Mouse (Mus musculus): ENCODE results near the gene Apoc2. TPM values are rescaled to one million over a fixed set of nuclear protein-coding genes. Genes with fewer than 3 reads are reported as not detected.
A peak's percentile ranks its signal among the peaks of the same experiment; 100 is the strongest.

Apoc2 gene
- total and polyA plus RNA-seq, 3 experiments = not detected

- TF ChIP-seq EP300 (IDR thresholded peaks at IDR 0.05; ENCODE audit: low read depth in 1 of 2, low read length in 2 of 2) = 0 out of 4 replicates have a peak, but pooled peaks of 1 of the 2 experiments have one; percentile 22
- TF ChIP-seq ELF1 (IDR thresholded peaks at IDR 0.05; ENCODE audit: low read depth, low read length) = peak; percentile 90
- peak; percentile 89 for TF ChIP-seq HCFC1 (IDR thresholded peaks at IDR 0.05; ENCODE audit: low read depth, low read length)
- no peak for TF ChIP-seq USF2 (IDR thresholded peaks at IDR 0.05; ENCODE audit: borderline replicate concordance in 1 of 2, insufficient read depth in 1 of 2, low read depth in 1 of 2, low read length in 2 of 2)
Observed at GRCm38 (mm10) chr7:19664955-19665841, 12.5 kb downstream of the Apoc2 start, which contains the start of gene Clptm1 (continued).

GRCm38 (mm10) chr7:19664455-19664954 lies 13.2 kb downstream of the Apoc2 start:
- Histone ChIP-seq H3K36me3 (ENCODE audit: control insufficient read depth in 1 of 2, insufficient read depth in 2 of 2, low read length in 2 of 2) (peaks cover 1 to 11% of the 10 kb centered on the region in 2 experiments), H3K27me3 (ENCODE audit: control insufficient read depth in 1 of 2, insufficient read depth in 2 of 2, low read length in 2 of 2) (no peaks in the 10 kb centered on the region), H3K27ac (ENCODE audit: control insufficient read depth, low read depth, low read length) (peak overlapping the region; percentile 26; the same call in 1 of the 2 replicates), H3K4me3 (ENCODE audit: control insufficient read depth in 1 of 2, insufficient read depth in 1 of 2, low read depth in 2 of 2, low read length in 2 of 2) (peak overlapping the region; percentile 75 to 82), H3K9ac (ENCODE audit: control insufficient read depth, low read depth, low read length, poor library complexity, severe bottlenecking) (peak overlapping the region; percentile 89), H3K9me3 (replicated peaks; ENCODE audit: insufficient read depth, low read length) (no peaks in the 10 kb centered on the region), H3K79me2 (ENCODE audit: control insufficient read depth, insufficient read depth, low read length, poor library complexity) (peaks cover 50% of the 10 kb centered on the region), H3K4me1 (ENCODE audit: control insufficient read depth in 1 of 2, insufficient read depth in 2 of 2, low read length in 2 of 2) (peaks cover 4 to 12% of the 10 kb centered on the region in 2 experiments; a peak in 3 of 4 replicates)
- DNase-seq (ENCODE audit: low read depth, low spot score) = no peak
- TF ChIP-seq POLR2A (IDR thresholded peaks at IDR 0.05; ENCODE audit: control insufficient read depth in 1 of 2, insufficient read depth in 1 of 2, low read depth in 1 of 2, low read length in 2 of 2, poor library complexity in 1 of 2) = peak in 1 of 2 experiments; percentile 64; a peak in 1 of 4 replicates
- no peak for TF ChIP-seq ELF1 (IDR thresholded peaks at IDR 0.05; ENCODE audit: low read depth, low read length)

GRCm38 (mm10) chr7:19663940-19664339 lies 13.8 kb downstream of the Apoc2 start:
- peak; percentile 30 for DNase-seq (ENCODE audit: low read depth, low spot score)
- peak overlapping the region; percentile 75 to 82 for H3K4me3 ChIP-seq (ENCODE audit: control insufficient read depth in 1 of 2, insufficient read depth in 1 of 2, low read depth in 2 of 2, low read length in 2 of 2)
- no peak overlapping the region for H3K27ac ChIP-seq (ENCODE audit: control insufficient read depth, low read depth, low read length)
- TF ChIP-seq TBP (IDR thresholded peaks at IDR 0.05; ENCODE audit: low read depth, low read length) (no peak), RAD21 (IDR thresholded peaks at IDR 0.05; ENCODE audit: low read depth, low read length) (no peak), TAL1 (IDR thresholded peaks at IDR 0.05; ENCODE audit: low read length) (no peak), ELF1 (IDR thresholded peaks at IDR 0.05; ENCODE audit: low read depth, low read length) (no peak), RCOR1 (IDR thresholded peaks at IDR 0.05; ENCODE audit: low read depth, low read length) (no peak)
- H3K9me3 ChIP-seq (replicated peaks; ENCODE audit: insufficient read depth, low read length) = no peaks in the 10 kb centered on the region
- no peaks in the 10 kb centered on the region for H3K27me3 ChIP-seq (ENCODE audit: control insufficient read depth in 1 of 2, insufficient read depth in 2 of 2, low read length in 2 of 2)
- peaks cover 4 to 8% of the 10 kb centered on the region in 2 experiments; a peak in 3 of 4 replicates for H3K4me1 ChIP-seq (ENCODE audit: control insufficient read depth in 1 of 2, insufficient read depth in 2 of 2, low read length in 2 of 2)
- H3K79me2 ChIP-seq (ENCODE audit: control insufficient read depth, insufficient read depth, low read length, poor library complexity) = peaks cover 52% of the 10 kb centered on the region
- peak overlapping the region; percentile 89 for H3K9ac ChIP-seq (ENCODE audit: control insufficient read depth, low read depth, low read length, poor library complexity, severe bottlenecking)
- H3K36me3 ChIP-seq (ENCODE audit: control insufficient read depth in 1 of 2, insufficient read depth in 2 of 2, low read length in 2 of 2) = peaks cover 1 to 11% of the 10 kb centered on the region in 2 experiments
